In the genomic region with DNA sequence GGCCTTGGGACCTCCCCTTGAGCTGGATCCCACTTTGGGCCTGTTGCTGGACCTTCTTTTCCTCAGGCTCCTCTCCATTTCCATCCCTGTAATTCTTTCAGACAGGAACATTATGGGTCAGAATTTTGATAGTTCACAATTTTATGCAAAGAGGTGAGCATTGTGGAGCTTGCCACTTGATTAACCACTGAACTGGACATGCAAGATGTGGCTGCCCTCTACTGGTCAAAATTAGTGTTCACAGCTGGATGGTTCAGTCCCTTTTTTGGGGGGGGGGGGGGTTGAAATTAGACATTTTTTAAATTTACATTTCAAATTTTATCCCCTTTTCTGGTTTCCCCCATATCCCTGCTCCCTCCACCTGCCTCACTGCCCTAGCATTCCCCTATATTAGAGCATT, we compare ENCODE assay signal across 10 mouse cellular contexts. TPM values are rescaled to one million over a fixed set of nuclear protein-coding genes. Genes with fewer than 3 reads are reported as not detected.
DNase-seq lines count a peak whose midpoint lies in the region; ATAC-seq and TF ChIP-seq lines count a peak whose summit lies in the region.
"Had no signal": no experiment of that assay in that cellular context is flagged by ENCODE, and none has a peak within 500 bp of the region (broad histone marks: within the 10 kb centered on the region; RNA-seq: fewer than 3 reads in every experiment).

No protein-coding gene starts in this region.

- H3K27ac ChIP-seq in limb, embryonic 14.5 days (replicated peaks; ENCODE audit: low read depth, low read length), result no peak overlapping the region
- no peak overlapping the region for H3K27ac ChIP-seq in limb, embryonic 10.5 days
- H3K27ac ChIP-seq: heart, embryonic 15.5 days had no signal

- no peaks in the 10 kb centered on the region for H3K9me3 ChIP-seq in limb, embryonic 14.5 days (ENCODE audit: control insufficient read depth, low read length)
- no peaks in the 10 kb centered on the region for H3K9me3 ChIP-seq in limb, embryonic 10.5 days (replicated peaks)
- H3K9me3 ChIP-seq: heart, embryonic 15.5 days had no signal

- H3K27me3 ChIP-seq in limb, embryonic 14.5 days (ENCODE audit: control insufficient read depth, insufficient read depth, low read length), result no peaks in the 10 kb centered on the region
- no peaks in the 10 kb centered on the region for H3K27me3 ChIP-seq in limb, embryonic 10.5 days (ENCODE audit: low read depth, poor library complexity, severe bottlenecking)
- H3K27me3 ChIP-seq: heart, embryonic 15.5 days had no signal

- no peak overlapping the region for H3K4me3 ChIP-seq in limb, embryonic 14.5 days (replicated peaks; ENCODE audit: low read length)
- H3K4me3 ChIP-seq in limb, embryonic 10.5 days, result no peak overlapping the region
- H3K4me3 ChIP-seq: heart, embryonic 15.5 days had no signal

- H3K36me3 ChIP-seq in limb, embryonic 14.5 days (ENCODE audit: control insufficient read depth, insufficient read depth, low read length), result no peaks in the 10 kb centered on the region
- H3K36me3 ChIP-seq in limb, embryonic 10.5 days, result no peaks in the 10 kb centered on the region
- H3K36me3 ChIP-seq: heart, embryonic 15.5 days had no signal

- no peaks in the 10 kb centered on the region for H3K4me1 ChIP-seq in limb, embryonic 14.5 days (ENCODE audit: control insufficient read depth, insufficient read depth, low read length)
- no peaks in the 10 kb centered on the region for H3K4me1 ChIP-seq in limb, embryonic 10.5 days
- H3K4me1 ChIP-seq: heart, embryonic 15.5 days had no signal

- no peak for TF ChIP-seq POLR2A in limb, embryonic 14.5 days (IDR thresholded peaks at IDR 0.05; ENCODE audit: borderline replicate concordance, extremely low read depth, insufficient read depth, insufficient read length)

- no peak overlapping the region for H3K4me2 ChIP-seq in limb, embryonic 14.5 days (replicated peaks; ENCODE audit: low read depth, low read length, severe bottlenecking)
- H3K4me2 ChIP-seq: heart, embryonic 15.5 days had no signal

- no peak overlapping the region for H3K9ac ChIP-seq in limb, embryonic 14.5 days (ENCODE audit: low read depth, low read length, severe bottlenecking)
- H3K9ac ChIP-seq: heart, embryonic 15.5 days had no signal

- DNase-seq in embryo, embryonic 10 days (ENCODE audit: low spot score), result peak; percentile 26
- no peak for DNase-seq in embryo, embryonic 9.5 days (ENCODE audit: extremely low spot score)
- peak; percentile 9 for DNase-seq in limb, embryonic 14.5 days (ENCODE audit: low spot score)
- no peak for DNase-seq in limb, embryonic 10.5 days (ENCODE audit: low spot score)
- DNase-seq in ES-CJ7 (ENCODE audit: low read depth, low spot score) (peak; percentile 12), MN1 (ENCODE audit: low spot score) (no peak)
- peak; percentile 67 for DNase-seq in kidney, adult 9 months
- DNase-seq in spleen, postnatal 36 days (ENCODE audit: low spot score in 2 of 2), result no peak

- ATAC-seq in limb, embryonic 14.5 days (ENCODE audit: low FRiP score, low read depth), result no peak

RNA-seq across cellular contexts. Expression of a gene that starts 23.2 kb away (rescaled TPM):
- not detected in 2 replicates for polyA plus RNA-seq in limb, embryonic 14.5 days (2012; rRNA removed)
- polyA plus RNA-seq in limb, embryonic 14.5 days (2014; fragmentation: Nextera tagmentation; extraction: Ambion mirVana), result not detected in 2 replicates
- polyA plus RNA-seq in limb, embryonic 10.5 days (2016; fragmentation: Nextera tagmentation; extraction: Ambion mirVana), result not detected in 2 replicates
- polyA plus RNA-seq: heart, embryonic 15.5 days; lung, embryonic 16.5 days had no signal

RNA-seq across cellular contexts. Expression of a gene that starts 51.4 kb away (rescaled TPM):
- polyA plus RNA-seq in limb, embryonic 14.5 days (2012; rRNA removed), result not detected in 2 replicates
- not detected in 2 replicates for polyA plus RNA-seq in limb, embryonic 14.5 days (2014; fragmentation: Nextera tagmentation; extraction: Ambion mirVana)
- polyA plus RNA-seq in limb, embryonic 10.5 days (2016; fragmentation: Nextera tagmentation; extraction: Ambion mirVana), result not detected in 2 replicates
- polyA plus RNA-seq: heart, embryonic 15.5 days; lung, embryonic 16.5 days had no signal

RNA-seq across cellular contexts. Expression of a gene that starts 56.6 kb away (rescaled TPM):
- polyA plus RNA-seq in limb, embryonic 14.5 days (2012; rRNA removed), result 0.10 TPM in 1 of 2 replicates, not detected in the other
- not detected in 2 replicates for polyA plus RNA-seq in limb, embryonic 14.5 days (2014; fragmentation: Nextera tagmentation; extraction: Ambion mirVana)
- not detected in 2 replicates for polyA plus RNA-seq in limb, embryonic 10.5 days (2016; fragmentation: Nextera tagmentation; extraction: Ambion mirVana)
- polyA plus RNA-seq: heart, embryonic 15.5 days; lung, embryonic 16.5 days had no signal

Comparison
In these comparisons a context has a peak if more than half of its experiments do, and no peak if none do; other contexts are left out.
1. DNase-seq: peak in embryo, embryonic 10 days (single experiment), limb, embryonic 14.5 days (single experiment), ES-CJ7 (single experiment) and kidney, adult 9 months (single experiment); none in embryo, embryonic 9.5 days (single experiment), limb, embryonic 10.5 days (single experiment), spleen, postnatal 36 days (0 of 2) and MN1 (single experiment).